Mouse (Mus musculus): ENCODE measurements at regions not wholly inside any gene's neighbourhood (a gene's known extent, or its start where the extent isn't known, plus 50 kb on each side); places are given as distances from the start of the nearest gene placed in this dataset.

- H3K27ac ChIP-seq (ENCODE audit: insufficient read depth, low read length) = no peak overlapping the region
- no peak for TF ChIP-seq CTCF (IDR thresholded peaks at IDR 0.05; ENCODE audit: low read depth, low read length)
- no peak for TF ChIP-seq POLR2A (IDR thresholded peaks at IDR 0.05; ENCODE audit: insufficient read depth, low read length)
- no peak for TF ChIP-seq EP300 (IDR thresholded peaks at IDR 0.05; ENCODE audit: insufficient read depth, low read depth, low read length)
Measured at GRCm38 (mm10) chr15:63371328-63372023, 473.5 kb downstream of the Gsdmc2 start.

GRCm38 (mm10) chr15:63364473-63364872 lies 480.5 kb downstream of the Gsdmc2 start:
- no peak overlapping the region for H3K4me3 ChIP-seq (ENCODE audit: low read depth, low read length)
- no peaks in the 10 kb centered on the region for H3K27me3 ChIP-seq (ENCODE audit: control insufficient read depth, insufficient read depth, low read length, poor library complexity, severe bottlenecking)
- no peaks in the 10 kb centered on the region for H3K36me3 ChIP-seq (ENCODE audit: control insufficient read depth, insufficient read depth, low read length, poor library complexity, severe bottlenecking)
- no peaks in the 10 kb centered on the region for H3K9me3 ChIP-seq (replicated peaks; ENCODE audit: control insufficient read depth, insufficient read depth, low read length, poor library complexity, severe bottlenecking)
- H3K27ac ChIP-seq (ENCODE audit: insufficient read depth, low read length) = no peak overlapping the region
- no peak for TF ChIP-seq POLR2A (IDR thresholded peaks at IDR 0.05; ENCODE audit: insufficient read depth, low read length)
- TF ChIP-seq CTCF (IDR thresholded peaks at IDR 0.05; ENCODE audit: low read depth, low read length) = no peak
- TF ChIP-seq EP300 (IDR thresholded peaks at IDR 0.05; ENCODE audit: insufficient read depth, low read depth, low read length) = no peak
- no peaks in the 10 kb centered on the region for H3K4me1 ChIP-seq (ENCODE audit: control insufficient read depth, insufficient read depth, low read length)
- no peak overlapping the region for H3K9ac ChIP-seq (ENCODE audit: low read depth, poor library complexity, severe bottlenecking)

More at GRCm38 (mm10) chr15:63371328-63372023, 473.5 kb downstream of the Gsdmc2 start:
- H3K4me1 ChIP-seq (ENCODE audit: control insufficient read depth, insufficient read depth, low read length) = no peaks in the 10 kb centered on the region
- no peak overlapping the region for H3K4me3 ChIP-seq (ENCODE audit: low read depth, low read length)
- H3K27me3 ChIP-seq (ENCODE audit: control insufficient read depth, insufficient read depth, low read length, poor library complexity, severe bottlenecking) = no peaks in the 10 kb centered on the region
- H3K36me3 ChIP-seq (ENCODE audit: control insufficient read depth, insufficient read depth, low read length, poor library complexity, severe bottlenecking) = no peaks in the 10 kb centered on the region
- H3K9me3 ChIP-seq (replicated peaks; ENCODE audit: control insufficient read depth, insufficient read depth, low read length, poor library complexity, severe bottlenecking) = no peaks in the 10 kb centered on the region
- no peak overlapping the region for H3K9ac ChIP-seq (ENCODE audit: low read depth, poor library complexity, severe bottlenecking)

GRCm38 (mm10) chr15:63360402-63360801 lies 484.6 kb downstream of the Gsdmc2 start:
- TF ChIP-seq CTCF (IDR thresholded peaks at IDR 0.05; ENCODE audit: low read depth, low read length) (no peak), POLR2A (IDR thresholded peaks at IDR 0.05; ENCODE audit: insufficient read depth, low read length) (no peak)
- no peaks in the 10 kb centered on the region for H3K27me3 ChIP-seq (ENCODE audit: control insufficient read depth, insufficient read depth, low read length, poor library complexity, severe bottlenecking)
- H3K9me3 ChIP-seq (replicated peaks; ENCODE audit: control insufficient read depth, insufficient read depth, low read length, poor library complexity, severe bottlenecking) = no peaks in the 10 kb centered on the region
- H3K4me1 ChIP-seq (ENCODE audit: control insufficient read depth, insufficient read depth, low read length) = no peaks in the 10 kb centered on the region
- no peak overlapping the region for H3K9ac ChIP-seq (ENCODE audit: low read depth, poor library complexity, severe bottlenecking)
- no peak overlapping the region for H3K27ac ChIP-seq (ENCODE audit: insufficient read depth, low read length)
- H3K4me3 ChIP-seq (ENCODE audit: low read depth, low read length) = no peak overlapping the region
- no peaks in the 10 kb centered on the region for H3K36me3 ChIP-seq (ENCODE audit: control insufficient read depth, insufficient read depth, low read length, poor library complexity, severe bottlenecking)

- no peaks in the 10 kb centered on the region for H3K4me1 ChIP-seq (ENCODE audit: control insufficient read depth, insufficient read depth, low read length)
Measured at GRCm38 (mm10) chr15:63341730-63342129, 503.2 kb downstream of the Gsdmc2 start.

GRCm38 (mm10) chr15:63340322-63341060 lies 504.5 kb downstream of the Gsdmc2 start:
- no peak for TF ChIP-seq CTCF (IDR thresholded peaks at IDR 0.05; ENCODE audit: low read depth, low read length)
- no peak for TF ChIP-seq EP300 (IDR thresholded peaks at IDR 0.05; ENCODE audit: insufficient read depth, low read depth, low read length)
- no peak for TF ChIP-seq POLR2A (IDR thresholded peaks at IDR 0.05; ENCODE audit: insufficient read depth, low read length)
- Histone ChIP-seq H3K9ac (ENCODE audit: low read depth, poor library complexity, severe bottlenecking) (no peak overlapping the region), H3K4me3 (ENCODE audit: low read depth, low read length) (no peak overlapping the region), H3K36me3 (ENCODE audit: control insufficient read depth, insufficient read depth, low read length, poor library complexity, severe bottlenecking) (no peaks in the 10 kb centered on the region), H3K4me1 (ENCODE audit: control insufficient read depth, insufficient read depth, low read length) (no peaks in the 10 kb centered on the region), H3K9me3 (replicated peaks; ENCODE audit: control insufficient read depth, insufficient read depth, low read length, poor library complexity, severe bottlenecking) (no peaks in the 10 kb centered on the region; the same call in 1 of the 2 replicates), H3K27ac (ENCODE audit: insufficient read depth, low read length) (no peak overlapping the region), H3K27me3 (ENCODE audit: control insufficient read depth, insufficient read depth, low read length, poor library complexity, severe bottlenecking) (no peaks in the 10 kb centered on the region)

More at GRCm38 (mm10) chr15:63341730-63342129, 503.2 kb downstream of the Gsdmc2 start:
- Histone ChIP-seq H3K4me3 (ENCODE audit: low read depth, low read length) (no peak overlapping the region), H3K27me3 (ENCODE audit: control insufficient read depth, insufficient read depth, low read length, poor library complexity, severe bottlenecking) (no peaks in the 10 kb centered on the region), H3K9ac (ENCODE audit: low read depth, poor library complexity, severe bottlenecking) (no peak overlapping the region), H3K36me3 (ENCODE audit: control insufficient read depth, insufficient read depth, low read length, poor library complexity, severe bottlenecking) (no peaks in the 10 kb centered on the region), H3K27ac (ENCODE audit: insufficient read depth, low read length) (no peak overlapping the region), H3K9me3 (replicated peaks; ENCODE audit: control insufficient read depth, insufficient read depth, low read length, poor library complexity, severe bottlenecking) (no peaks in the 10 kb centered on the region)
- no peak for TF ChIP-seq POLR2A (IDR thresholded peaks at IDR 0.05; ENCODE audit: insufficient read depth, low read length)
- TF ChIP-seq EP300 (IDR thresholded peaks at IDR 0.05; ENCODE audit: insufficient read depth, low read depth, low read length) = no peak
- no peak for TF ChIP-seq CTCF (IDR thresholded peaks at IDR 0.05; ENCODE audit: low read depth, low read length)

GRCm38 (mm10) chr15:63319666-63320065 lies 525.3 kb downstream of the Gsdmc2 start:
- TF ChIP-seq EP300 (IDR thresholded peaks at IDR 0.05; ENCODE audit: insufficient read depth, low read depth, low read length) = no peak
- TF ChIP-seq CTCF (IDR thresholded peaks at IDR 0.05; ENCODE audit: low read depth, low read length) = no peak
- no peak for TF ChIP-seq POLR2A (IDR thresholded peaks at IDR 0.05; ENCODE audit: insufficient read depth, low read length)
- no peaks in the 10 kb centered on the region for H3K27me3 ChIP-seq (ENCODE audit: control insufficient read depth, insufficient read depth, low read length, poor library complexity, severe bottlenecking)
- H3K9ac ChIP-seq (ENCODE audit: low read depth, poor library complexity, severe bottlenecking) = no peak overlapping the region
- no peaks in the 10 kb centered on the region for H3K36me3 ChIP-seq (ENCODE audit: control insufficient read depth, insufficient read depth, low read length, poor library complexity, severe bottlenecking)
- no peak overlapping the region for H3K4me3 ChIP-seq (ENCODE audit: low read depth, low read length)
- H3K4me1 ChIP-seq (ENCODE audit: control insufficient read depth, insufficient read depth, low read length) = no peaks in the 10 kb centered on the region
- H3K27ac ChIP-seq (ENCODE audit: insufficient read depth, low read length) = no peak overlapping the region
- H3K9me3 ChIP-seq (replicated peaks; ENCODE audit: control insufficient read depth, insufficient read depth, low read length, poor library complexity, severe bottlenecking) = no peaks in the 10 kb centered on the region
